Mouse (Mus musculus) activated CD4-positive, CD25-positive, alpha-beta regulatory T cell, adult 4 months (primary cell): ENCODE data around the gene Eya3. TPM values are rescaled to one million over a fixed set of nuclear protein-coding genes. Genes with fewer than 3 reads are reported as not detected.
"Not testable (repeated sequence)": the region's sequence is repeated elsewhere in the genome, so short reads cannot be mapped to it uniquely, and the experiment has no call there.

Source experiments
- ATAC-seq: one replicate; pipeline ENCODE4 v1.8.0; 2017
- polyA plus RNA-seq, 2 experiments: library from polyadenylated mRNA; unstranded; fragments of 100-300 nt; shearing (Covaris generic); gene quantifications; one replicate each; pipeline ENCODE4 v1.2.1; 2017

Eya3 gene
- polyA plus RNA-seq, 2 experiments from 2014 or later: 23.2 to 23.8 TPM

GRCm38 (mm10) chr4:132743992-132744911 lies 105.5 kb downstream of the Eya3 start:
- no peak for ATAC-seq

- no peak for ATAC-seq
Measured at GRCm38 (mm10) chr4:132746911-132747517, 108.2 kb downstream of the Eya3 start.

- peak; percentile 89 for ATAC-seq
Measured at GRCm38 (mm10) chr4:132747664-132748259, 109.0 kb downstream of the Eya3 start.

GRCm38 (mm10) chr4:132748778-132749177 lies 110.0 kb downstream of the Eya3 start:
- ATAC-seq: peak; percentile 33

GRCm38 (mm10) chr4:132749258-132749982 lies 110.6 kb downstream of the Eya3 start:
- no peak for ATAC-seq

GRCm38 (mm10) chr4:132752992-132753391 lies 114.2 kb downstream of the Eya3 start:
- ATAC-seq: no peak

GRCm38 (mm10) chr4:132756974-132757373 lies 118.2 kb downstream of the Eya3 start, which contains the start of gene Smpdl3b:
Smpdl3b (minus strand) TSS chr4:132757252.
- peak; percentile 92 for ATAC-seq

GRCm38 (mm10) chr4:132757633-132758351 lies 119.0 kb downstream of the Eya3 start:
- no peak for ATAC-seq

- ATAC-seq: no peak
Measured at GRCm38 (mm10) chr4:132760296-132760695, 121.5 kb downstream of the Eya3 start.

GRCm38 (mm10) chr4:132762602-132763001 lies 123.8 kb downstream of the Eya3 start:
- no peak for ATAC-seq

GRCm38 (mm10) chr4:132763125-132763524 lies 124.3 kb downstream of the Eya3 start:
- not testable (repeated sequence) for ATAC-seq

- ATAC-seq: peak; percentile 95
Measured at GRCm38 (mm10) chr4:132767914-132768876, 129.4 kb downstream of the Eya3 start, which contains the start of gene Rpa2. Rpa2 (plus strand) TSS chr4:132768332.

GRCm38 (mm10) chr4:132771776-132772175 lies 133.0 kb downstream of the Eya3 start:
- no peak for ATAC-seq

Other genes with a start within 250 kb of the Eya3 start
- 1 to 10 TPM; 3.8 to 4.7 TPM for gene Phactr4, start 216.5 kb upstream of the Eya3 start, polyA plus RNA-seq
- gene Med18, start 175.1 kb upstream of the Eya3 start, polyA plus RNA-seq: 10 to 100 TPM; 27.4 to 30.8 TPM
- 1 to 10 TPM; 1.7 to 5.4 TPM for gene Sesn2, start 128.5 kb upstream of the Eya3 start, polyA plus RNA-seq
- 100 to 1,000 TPM; 222 to 226 TPM for gene Atpif1, start 105.3 kb upstream of the Eya3 start, polyA plus RNA-seq
- 100 to 1,000 TPM; 293 to 317 TPM for gene Dnajc8, start 103.4 kb upstream of the Eya3 start, polyA plus RNA-seq
- gene Ptafr, start 74.9 kb upstream of the Eya3 start, polyA plus RNA-seq: under 1 TPM; 0.62 to 0.90 TPM
- 1 to 10 TPM; 2.2 to 4.0 TPM for gene Xkr8, start 93.6 kb downstream of the Eya3 start, polyA plus RNA-seq
- gene Smpdl3b, start 118.3 kb downstream of the Eya3 start, polyA plus RNA-seq: 1 to 10 TPM; 2.7 to 4.4 TPM
- gene Rpa2, start 129.3 kb downstream of the Eya3 start, polyA plus RNA-seq: 10 to 100 TPM; 54.6 to 80.3 TPM
- 1 to 10 TPM in 1 of 2 experiments, under 1 TPM in 1; 0.91 to 1.0 TPM for gene Themis2, start 157.4 kb downstream of the Eya3 start, polyA plus RNA-seq
- 10 to 100 TPM; 25.3 to 26.3 TPM for gene Ppp1r8, start 204.2 kb downstream of the Eya3 start, polyA plus RNA-seq
- 10 to 100 TPM; 33.0 to 36.2 TPM for gene Stx12, start 245.5 kb downstream of the Eya3 start, polyA plus RNA-seq